Mouse (Mus musculus) brain, embryonic 14.5 days (tissue): ENCODE results near the gene Rprd1b. TPM values are rescaled to one million over a fixed set of nuclear protein-coding genes. Genes with fewer than 3 reads are reported as not detected.

Experiments used
- DNase-seq: peaks from one replicate; pipeline ENCODE4 v3.0.0-alpha.2; 2011; ENCODE audit warnings: low read depth
- CTCF ChIP-seq: fragments of 200-500 bp; IDR thresholded peaks from 2 replicates; pipeline ENCODE4 v1.5.1; 2012; ENCODE audit warnings: inconsistent platforms, mild to moderate bottlenecking, moderate library complexity, borderline replicate concordance; ENCODE audit not compliant: insufficient read depth, insufficient read length; ENCODE audit errors: extremely low read depth
- POLR2A ChIP-seq: fragments of 200-500 bp; IDR thresholded peaks from 2 replicates; pipeline ENCODE4 v1.6.1; 2012; ENCODE audit warnings: mild to moderate bottlenecking, inconsistent platforms, borderline replicate concordance; ENCODE audit not compliant: poor library complexity, insufficient read depth, insufficient read length, severe bottlenecking; ENCODE audit errors: extremely low read depth
- polyA plus RNA-seq: library from polyadenylated mRNA; depleted of rRNA; stranded (reverse); fragments of >200 nt; gene quantifications from 2 replicates; pipeline ENCODE4 v1.2.3, GENCODE M21; 2012

Gene Rprd1b
- polyA plus RNA-seq, 1 experiment: 27.9 TPM

- no peak for TF ChIP-seq POLR2A
- no peak for TF ChIP-seq CTCF
- DNase-seq: peak; percentile 23
These were observed 86.6 kb downstream of the Rprd1b start for GRCm38 (mm10) chr2:158114931-158115330.

- no peak for DNase-seq
- TF ChIP-seq POLR2A (no peak), CTCF (no peak)
These were observed 87.6 kb downstream of the Rprd1b start for GRCm38 (mm10) chr2:158115838-158116453.

GRCm38 (mm10) chr2:158116653-158117052 lies 88.4 kb downstream of the Rprd1b start:
- no peak for DNase-seq
- TF ChIP-seq CTCF (no peak), POLR2A (no peak)

- no peak for DNase-seq
- TF ChIP-seq POLR2A: no peak
- no peak for TF ChIP-seq CTCF
These were observed 90.8 kb downstream of the Rprd1b start for GRCm38 (mm10) chr2:158119145-158119544.

- TF ChIP-seq CTCF (no peak), POLR2A (no peak)
- no peak for DNase-seq
These were observed 91.9 kb downstream of the Rprd1b start for GRCm38 (mm10) chr2:158120211-158120610.

GRCm38 (mm10) chr2:158120868-158121267 lies 92.6 kb downstream of the Rprd1b start:
- TF ChIP-seq POLR2A: no peak
- no peak for TF ChIP-seq CTCF
- DNase-seq: no peak

GRCm38 (mm10) chr2:158121645-158122326 lies 93.5 kb downstream of the Rprd1b start:
- TF ChIP-seq CTCF (no peak), POLR2A (no peak)
- no peak for DNase-seq

GRCm38 (mm10) chr2:158122814-158123213 lies 94.5 kb downstream of the Rprd1b start:
- TF ChIP-seq CTCF (no peak), POLR2A (no peak)
- no peak for DNase-seq

- TF ChIP-seq POLR2A (no peak), CTCF (no peak)
- DNase-seq: no peak
These were observed 98.9 kb downstream of the Rprd1b start for GRCm38 (mm10) chr2:158127245-158127644.

GRCm38 (mm10) chr2:158127872-158128271 lies 99.6 kb downstream of the Rprd1b start:
- no peak for DNase-seq
- TF ChIP-seq CTCF (no peak), POLR2A (no peak)

GRCm38 (mm10) chr2:158128461-158129130 lies 100.3 kb downstream of the Rprd1b start:
- TF ChIP-seq POLR2A (no peak), CTCF (no peak)
- DNase-seq: no peak

- TF ChIP-seq POLR2A (no peak), CTCF (no peak)
- no peak for DNase-seq
These were observed 101.2 kb downstream of the Rprd1b start for GRCm38 (mm10) chr2:158129291-158130002.
